Mouse (Mus musculus) G1E (cell line): ENCODE measurements at regions not wholly inside any gene's neighbourhood (a gene's known extent, or its start where the extent isn't known, plus 50 kb on each side); places are given as distances from the start of the nearest gene placed in this dataset.
A peak's percentile ranks its signal among the peaks of the same experiment; 100 is the strongest.

ENCODE experiments used
- ATAC-seq: 2 replicates; pipeline ENCODE4 v1.8.0; 2016; ENCODE audit warnings: mild to moderate bottlenecking; ENCODE audit not compliant: insufficient number of reproducible peaks, poor library complexity, low FRiP score, severe bottlenecking; ENCODE audit errors: extremely low read depth
- DNase-seq: peaks from one replicate; pipeline ENCODE4 v3.0.0; 2012; ENCODE audit warnings: low spot score
- H3K27me3 ChIP-seq: 2 replicates; pipeline ENCODE4 v1.6.1; 2012; ENCODE audit warnings: mild to moderate bottlenecking, low read length, inconsistent platforms; ENCODE audit not compliant: insufficient read depth
- H3K36me3 ChIP-seq: replicated peaks from 2 replicates; pipeline ENCODE3; 2012; ENCODE audit warnings: mild to moderate bottlenecking, inconsistent platforms
- H3K4me1 ChIP-seq: 2 replicates; pipeline ENCODE4 v1.6.1; 2012; ENCODE audit warnings: low read depth, low read length, inconsistent platforms, mixed read lengths; ENCODE audit not compliant: insufficient read depth
- H3K4me3 ChIP-seq: 2 replicates; pipeline ENCODE4 v1.5.1; 2012; ENCODE audit warnings: low read depth, mild to moderate bottlenecking, inconsistent platforms, low read length, moderate library complexity, mixed read lengths
- H3K9me3 ChIP-seq: replicated peaks from 2 replicates; pipeline ENCODE4 v1.6.1; 2012; ENCODE audit warnings: inconsistent platforms
- CTCF ChIP-seq: IDR thresholded peaks from 2 replicates; pipeline ENCODE4 v1.5.1; 2012; ENCODE audit warnings: low read depth, low read length, inconsistent platforms, mixed read lengths
- GATA1 ChIP-seq: IDR thresholded peaks from 2 replicates; pipeline ENCODE4 v1.6.1; 2012; ENCODE audit warnings: borderline replicate concordance, low read length, inconsistent platforms, mixed read lengths
- GATA2 ChIP-seq: IDR thresholded peaks from 2 replicates; pipeline ENCODE4 v1.6.1; 2012; ENCODE audit warnings: low read depth, low read length, inconsistent platforms, borderline replicate concordance
- POLR2AphosphoS5 ChIP-seq: IDR thresholded peaks from 2 replicates; pipeline ENCODE4 v1.6.1; 2012; ENCODE audit warnings: low read depth, low read length, inconsistent platforms; ENCODE audit not compliant: insufficient replicate concordance
- TAL1 ChIP-seq: conservative IDR thresholded peaks from 2 replicates; pipeline ENCODE4 v1.6.1; 2012; ENCODE audit warnings: low read depth, low read length, inconsistent platforms, mixed read lengths

GRCm38 (mm10) chr12:9151426-9151825 is 121.6 kb downstream of the Ttc32 start:
- Histone ChIP-seq H3K9me3 (no peaks in the 10 kb centered on the region), H3K36me3 (no peaks in the 10 kb centered on the region), H3K27me3 (no peaks in the 10 kb centered on the region), H3K4me3 (no peak overlapping the region), H3K4me1 (no peaks in the 10 kb centered on the region)
- ATAC-seq, result no peak
- DNase-seq, result no peak
- TF ChIP-seq TAL1, result no peak
- no peak for TF ChIP-seq GATA2
- no peak for TF ChIP-seq GATA1
- TF ChIP-seq POLR2AphosphoS5, result no peak

DNA sequence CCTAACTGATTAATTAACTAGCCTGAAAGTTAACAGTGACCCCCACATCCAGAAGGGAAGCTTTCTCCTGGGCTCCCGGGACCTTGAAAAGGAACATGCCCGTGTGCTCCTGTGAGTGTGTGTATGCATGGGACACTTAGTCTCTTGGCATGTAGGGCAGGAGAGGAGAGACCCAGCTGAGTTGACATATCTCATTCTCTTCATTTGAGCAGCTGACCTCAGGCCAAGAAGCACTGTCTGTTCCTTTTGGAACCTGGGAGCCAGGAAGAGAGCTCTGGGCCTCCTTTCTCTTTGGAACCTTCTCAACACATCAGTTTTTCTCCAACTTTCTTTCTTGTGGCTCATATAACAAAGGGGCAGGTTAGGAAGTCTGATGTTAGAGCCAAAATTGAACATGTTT is 124.7 kb downstream of the Ttc32 start:
- no peak for ATAC-seq
- Histone ChIP-seq H3K9me3 (no peaks in the 10 kb centered on the region), H3K36me3 (no peaks in the 10 kb centered on the region), H3K4me3 (no peak overlapping the region), H3K27me3 (no peaks in the 10 kb centered on the region), H3K4me1 (no peaks in the 10 kb centered on the region)
- no peak for TF ChIP-seq GATA2
- no peak for TF ChIP-seq TAL1
- TF ChIP-seq CTCF, result no peak
- TF ChIP-seq GATA1, result no peak
- no peak for TF ChIP-seq POLR2AphosphoS5
- no peak for DNase-seq

DNA sequence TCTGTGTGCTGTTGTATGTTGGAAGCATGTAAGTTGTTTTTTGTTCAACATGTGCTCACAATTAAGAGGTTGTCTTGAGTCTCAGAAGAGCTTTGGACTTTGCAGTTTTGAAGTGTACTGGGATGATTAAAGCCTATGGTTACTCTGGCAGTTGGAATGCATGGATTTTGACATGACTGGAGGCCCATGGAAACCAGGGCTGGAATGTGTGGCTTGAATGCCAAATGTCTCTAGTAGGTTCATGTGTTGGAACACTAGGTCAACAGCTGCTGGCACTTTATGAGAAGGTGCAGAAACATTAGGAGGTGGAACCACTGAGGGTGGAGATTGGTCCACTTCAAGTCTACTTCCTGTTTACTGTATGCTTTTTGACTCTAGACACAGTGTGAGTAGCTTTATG is 127.0 kb downstream of the Ttc32 start:
- Histone ChIP-seq H3K4me3 (no peak overlapping the region), H3K4me1 (no peaks in the 10 kb centered on the region), H3K27me3 (no peaks in the 10 kb centered on the region), H3K36me3 (no peaks in the 10 kb centered on the region), H3K9me3 (no peaks in the 10 kb centered on the region)
- TF ChIP-seq CTCF, result no peak
- TF ChIP-seq GATA2, result no peak
- no peak for TF ChIP-seq GATA1
- TF ChIP-seq TAL1, result no peak
- TF ChIP-seq POLR2AphosphoS5, result no peak
- no peak for ATAC-seq
- no peak for DNase-seq

DNA sequence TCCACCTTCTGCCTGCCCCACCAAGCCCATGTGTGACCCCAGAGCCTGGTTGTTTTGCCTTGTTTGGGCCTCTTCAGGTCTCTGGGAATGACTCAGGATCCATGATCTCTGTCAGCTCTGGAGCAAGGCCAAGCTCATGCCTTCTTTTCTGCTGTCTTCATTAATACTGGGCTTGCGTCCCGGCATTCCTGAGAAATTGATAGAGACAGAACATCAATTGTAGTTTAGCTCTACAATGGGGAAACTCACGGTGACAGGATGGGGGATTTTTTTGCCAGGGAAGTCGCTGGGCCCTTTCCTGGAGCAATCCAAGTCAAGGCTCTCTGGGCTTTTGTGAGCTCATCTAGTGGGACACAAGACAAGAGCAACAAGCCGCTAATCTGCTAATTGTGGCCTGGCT is 129.0 kb downstream of the Ttc32 start:
- DNase-seq, result no peak
- TF ChIP-seq CTCF (no peak), POLR2AphosphoS5 (no peak), GATA1 (no peak), GATA2 (no peak), TAL1 (no peak)
- H3K4me3 ChIP-seq, result no peak overlapping the region
- ATAC-seq, result no peak
- no peaks in the 10 kb centered on the region for H3K27me3 ChIP-seq
- H3K9me3 ChIP-seq, result no peaks in the 10 kb centered on the region
- H3K4me1 ChIP-seq, result no peaks in the 10 kb centered on the region
- no peaks in the 10 kb centered on the region for H3K36me3 ChIP-seq

DNA sequence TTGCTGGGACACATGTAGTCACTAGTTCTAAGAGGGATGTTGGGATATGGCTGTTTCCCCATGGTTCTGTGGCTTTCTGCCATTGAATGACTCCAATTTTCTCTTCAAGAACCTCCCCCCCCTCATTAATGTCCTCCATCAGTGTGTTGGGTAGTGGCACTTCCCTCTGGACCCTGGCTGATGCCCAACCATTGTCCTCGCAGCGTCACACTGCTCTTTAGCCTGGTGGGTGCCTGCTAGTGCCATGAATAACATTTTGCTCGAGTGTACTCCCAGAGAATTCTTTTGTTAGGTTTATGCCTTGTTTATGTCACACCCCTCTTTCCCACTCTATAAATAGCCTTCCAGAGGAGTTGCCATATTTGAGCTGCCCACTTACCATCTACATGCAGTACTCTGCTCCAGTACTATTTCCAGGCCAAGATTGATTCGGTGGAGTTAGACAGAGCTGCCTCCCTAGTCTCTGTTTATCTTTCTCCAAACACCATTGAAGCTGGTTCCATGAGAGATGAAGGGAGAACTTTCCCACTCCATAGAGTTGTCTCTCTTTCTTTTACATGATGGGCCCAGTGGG is 135.7 kb downstream of the Ttc32 start:
- Histone ChIP-seq H3K27me3 (no peaks in the 10 kb centered on the region), H3K4me1 (no peaks in the 10 kb centered on the region), H3K36me3 (no peaks in the 10 kb centered on the region), H3K4me3 (no peak overlapping the region), H3K9me3 (0 out of 2 replicates have a peak, but pooled peaks cover 2% of the 10 kb centered on the region)
- TF ChIP-seq GATA2 (no peak), POLR2AphosphoS5 (no peak), TAL1 (no peak), CTCF (no peak), GATA1 (no peak)
- no peak for ATAC-seq
- no peak for DNase-seq

- Histone ChIP-seq H3K36me3 (no peaks in the 10 kb centered on the region), H3K4me3 (no peak overlapping the region), H3K27me3 (no peaks in the 10 kb centered on the region), H3K4me1 (no peaks in the 10 kb centered on the region), H3K9me3 (peaks cover 3% of the 10 kb centered on the region)
- no peak for TF ChIP-seq TAL1
- TF ChIP-seq GATA2, result no peak
- TF ChIP-seq POLR2AphosphoS5, result no peak
- peak; percentile 46 for TF ChIP-seq CTCF
- no peak for TF ChIP-seq GATA1
- ATAC-seq, result no peak
- peak; percentile 4 for DNase-seq
These were observed 136.6 kb downstream of the Ttc32 start for GRCm38 (mm10) chr12:9166218-9166908.
